Mouse (Mus musculus): Measurements from ENCODE around the gene Prpf38b.

Gene Prpf38b

DNA sequence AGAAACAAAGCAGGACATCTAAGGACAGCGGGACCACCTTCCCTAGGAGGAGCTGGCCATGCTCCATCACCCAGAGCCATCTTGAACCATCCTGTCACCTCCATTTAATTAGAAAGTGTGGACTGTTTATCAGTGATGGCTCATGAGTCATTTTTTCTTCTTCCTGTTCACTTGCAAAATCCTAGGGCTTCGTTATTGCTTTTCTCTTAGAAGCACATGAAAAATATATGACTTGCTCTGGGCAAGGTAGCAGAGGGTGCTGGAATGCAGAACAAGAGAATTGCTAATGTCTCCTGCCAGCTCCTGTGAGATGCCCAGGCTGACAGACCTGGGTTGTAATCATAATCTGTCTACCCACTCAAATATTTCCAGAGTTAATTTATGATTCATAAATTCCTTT lies 50.7 kb downstream of the Prpf38b start:
- no peak for DNase-seq (ENCODE audit: low read depth, low spot score)

DNA sequence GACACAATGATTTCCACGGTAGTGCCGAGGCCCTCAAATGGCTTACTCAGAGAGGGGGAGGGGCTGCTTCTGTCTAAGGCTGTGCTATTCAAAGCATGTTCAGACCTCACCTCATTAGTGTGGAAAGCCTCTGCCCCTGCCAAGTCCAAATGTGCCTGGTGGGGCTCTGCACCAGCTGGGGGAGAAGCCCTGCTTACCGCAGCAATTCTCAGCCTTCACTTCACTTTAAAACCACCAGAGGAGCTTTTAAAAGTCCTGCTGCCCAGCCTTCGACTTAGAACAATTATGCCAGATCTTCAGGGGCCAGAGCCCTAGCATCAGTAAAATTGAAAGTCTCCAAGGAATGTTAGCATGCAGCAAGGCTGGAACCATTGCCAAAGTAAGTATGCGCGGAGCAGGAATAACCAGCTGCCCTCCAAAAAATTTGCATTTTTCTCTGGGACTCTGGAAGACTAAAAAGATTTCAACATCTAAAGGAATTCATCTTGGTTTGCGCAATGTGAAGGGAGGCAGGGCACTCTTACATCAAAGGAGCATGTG lies 53.2 kb downstream of the Prpf38b start:
- peak; percentile 21 for DNase-seq (ENCODE audit: low read depth, low spot score)

DNA sequence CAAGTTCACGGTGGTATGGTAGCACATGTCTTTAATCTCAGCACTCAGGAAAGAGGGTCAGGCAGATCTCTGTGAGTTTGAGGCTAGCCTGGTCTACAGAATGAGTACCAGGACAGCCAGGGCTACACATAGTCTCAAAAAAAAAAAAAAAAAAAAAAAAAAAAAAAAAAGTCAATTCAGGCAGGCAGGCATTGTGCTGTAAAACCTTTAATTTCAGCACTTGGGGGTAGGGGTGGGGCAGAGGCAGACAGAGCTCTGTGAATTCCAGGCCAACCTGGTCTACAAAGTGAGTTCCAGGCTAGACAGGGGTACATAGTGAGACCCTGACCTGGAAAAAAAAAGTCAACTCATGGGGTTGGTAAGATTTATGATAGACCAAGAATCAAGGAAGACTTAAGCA lies 53.8 kb downstream of the Prpf38b start:
- no peak for DNase-seq (ENCODE audit: low read depth, low spot score)

DNA sequence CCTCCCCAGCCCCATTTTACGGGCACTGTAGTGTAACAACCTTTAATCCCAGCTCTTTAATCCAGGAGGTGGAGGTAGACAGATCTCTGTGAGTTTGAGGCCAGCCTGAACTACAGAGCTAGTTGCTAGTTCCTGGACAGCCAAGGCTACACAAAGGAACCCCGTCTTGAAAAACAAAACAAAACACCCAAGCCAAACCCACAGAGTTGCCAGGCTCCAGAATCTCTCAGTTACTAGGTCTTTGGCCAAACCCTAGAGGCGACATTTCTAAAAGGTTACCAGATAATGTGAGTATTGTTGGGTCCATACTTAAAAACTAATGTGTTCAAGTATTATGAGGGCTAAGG lies 54.4 kb downstream of the Prpf38b start:
- DNase-seq (ENCODE audit: low read depth, low spot score), result no peak

DNA sequence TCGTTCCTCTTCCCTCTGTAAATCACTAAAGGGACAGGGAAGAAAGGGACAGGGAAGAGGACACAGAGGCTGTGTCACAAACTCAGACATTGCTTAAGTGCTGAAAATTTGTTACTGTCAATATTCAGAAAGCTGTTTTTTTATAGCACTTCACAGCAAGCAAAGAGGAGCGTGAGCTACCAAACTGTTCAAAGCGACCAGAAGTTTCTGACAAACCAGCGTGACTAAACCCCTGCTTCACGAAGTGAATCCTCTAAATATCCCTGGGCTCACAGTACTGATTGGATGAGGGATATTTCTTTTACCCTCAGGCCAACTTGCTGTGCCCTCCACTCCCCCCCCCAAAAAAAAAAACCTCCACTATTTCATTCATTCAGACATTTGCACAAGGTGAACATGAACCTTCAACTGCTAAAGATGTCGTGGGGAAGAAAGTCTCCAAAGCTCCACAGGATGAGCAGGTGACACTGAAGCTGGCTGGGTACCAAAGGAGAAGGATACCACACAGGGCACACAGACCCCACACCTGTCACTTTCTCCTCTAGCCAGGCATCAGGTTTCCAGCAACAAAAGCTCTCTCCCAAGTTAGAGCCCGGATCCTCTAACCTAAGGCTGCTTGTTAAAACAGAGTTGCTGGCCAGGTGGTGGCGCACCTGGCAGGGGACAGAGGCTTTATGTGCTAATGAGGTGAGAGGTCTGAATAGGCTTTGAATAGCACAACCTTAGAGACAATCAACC lies 55.0 kb downstream of the Prpf38b start:
- DNase-seq (ENCODE audit: low read depth, low spot score), result peak; percentile 77

DNA sequence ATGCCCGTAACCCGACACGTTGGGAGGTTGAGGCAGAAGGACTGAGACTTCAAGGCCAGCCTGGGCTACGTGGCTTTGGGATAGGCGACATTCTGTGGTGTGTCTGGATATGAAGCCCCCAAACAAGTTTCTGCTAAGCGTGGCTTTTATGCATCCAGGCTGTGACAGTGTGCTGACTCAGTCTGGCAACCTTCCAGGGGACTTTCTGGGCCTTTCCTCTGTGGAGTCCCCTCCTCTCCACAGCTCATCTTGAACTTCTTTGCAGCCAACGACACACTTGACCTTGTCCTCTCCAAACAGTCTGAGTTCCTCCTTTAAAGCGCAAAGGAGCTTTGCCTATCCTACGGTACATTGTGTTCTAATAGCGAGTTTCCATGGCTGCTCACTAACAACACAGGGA lies 55.7 kb downstream of the Prpf38b start:
- no peak for DNase-seq (ENCODE audit: low read depth, low spot score)

DNA sequence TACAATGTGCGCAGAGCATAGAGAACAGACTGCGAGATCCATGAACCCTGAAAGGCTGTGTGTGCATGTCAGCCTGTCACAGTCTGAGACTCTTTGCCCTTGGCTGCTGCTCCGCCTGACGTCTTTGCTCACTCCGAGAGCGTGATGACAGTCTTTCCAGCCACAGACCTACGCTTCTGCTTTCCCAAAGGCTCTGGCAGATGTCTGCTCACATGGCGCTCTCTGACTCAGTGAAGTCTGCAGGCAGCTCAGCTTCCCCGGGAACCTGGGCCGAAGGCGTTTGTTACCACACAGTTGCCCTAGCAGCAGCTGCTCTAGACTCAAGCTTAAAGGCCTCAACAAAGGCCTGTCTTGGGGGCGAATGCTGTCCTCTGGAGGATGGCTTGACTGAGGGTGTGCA lies 56.2 kb downstream of the Prpf38b start:
- DNase-seq (ENCODE audit: low read depth, low spot score), result peak; percentile 43

DNA sequence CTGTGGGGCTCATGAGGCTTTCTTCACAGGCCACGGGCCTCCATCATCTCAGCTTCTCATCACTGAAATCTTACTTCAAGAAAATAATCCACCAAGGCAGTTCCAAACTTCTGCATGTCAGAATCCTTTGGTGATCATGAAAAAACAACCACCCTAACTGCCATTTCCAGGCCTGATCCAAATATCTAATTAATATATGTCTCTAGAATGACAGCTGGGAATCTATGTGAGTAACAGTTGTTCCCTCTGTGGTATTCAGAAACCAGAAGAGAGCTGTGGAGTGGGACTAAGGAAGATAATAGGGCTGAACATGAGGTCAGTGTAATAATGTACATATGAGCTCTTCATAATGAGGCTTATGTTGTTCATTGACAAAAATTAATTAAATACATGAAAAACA lies 58.3 kb downstream of the Prpf38b start:
- DNase-seq (ENCODE audit: low read depth, low spot score), result no peak
